Mouse (Mus musculus): Measurements from ENCODE around the gene Pon3.

DNA sequence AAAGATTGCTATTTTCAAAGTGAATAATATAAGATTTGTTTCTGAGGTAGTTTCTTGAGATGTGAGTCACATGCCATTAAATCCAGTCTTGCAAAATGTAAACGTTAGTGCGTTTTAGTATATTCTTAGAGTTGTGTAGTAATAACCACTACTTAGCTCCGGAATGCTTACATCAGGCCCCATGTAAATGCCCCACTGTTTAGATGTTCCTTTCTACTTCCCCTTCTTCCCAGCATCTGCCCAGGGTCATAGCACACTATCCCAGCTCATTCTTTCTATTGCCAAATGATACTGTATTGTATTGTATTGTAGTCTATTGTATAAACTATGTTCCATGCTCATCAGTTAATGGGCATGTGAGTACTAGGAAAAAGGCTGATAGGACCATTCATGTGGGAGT, 17.3 kb downstream of the Pon3 start:
- TF ChIP-seq CTCF (conservative IDR thresholded peaks at IDR 0.05; ENCODE audit: low read length) (no peak), POU5F1 (IDR thresholded peaks at IDR 0.05; ENCODE audit: borderline replicate concordance, low read length) (no peak), NANOG (IDR thresholded peaks at IDR 0.05; ENCODE audit: borderline replicate concordance, low read length) (no peak)

Data from E14TG2a.4 (cell line).